Mouse (Mus musculus) urinary bladder, postnatal 10 days (tissue): ENCODE results near the gene Coq5.

Experiments used
- DNase-seq: peaks from one replicate; pipeline ENCODE4 v3.0.0; 2022; ENCODE audit warnings: low spot score

Gene Coq5

DNA sequence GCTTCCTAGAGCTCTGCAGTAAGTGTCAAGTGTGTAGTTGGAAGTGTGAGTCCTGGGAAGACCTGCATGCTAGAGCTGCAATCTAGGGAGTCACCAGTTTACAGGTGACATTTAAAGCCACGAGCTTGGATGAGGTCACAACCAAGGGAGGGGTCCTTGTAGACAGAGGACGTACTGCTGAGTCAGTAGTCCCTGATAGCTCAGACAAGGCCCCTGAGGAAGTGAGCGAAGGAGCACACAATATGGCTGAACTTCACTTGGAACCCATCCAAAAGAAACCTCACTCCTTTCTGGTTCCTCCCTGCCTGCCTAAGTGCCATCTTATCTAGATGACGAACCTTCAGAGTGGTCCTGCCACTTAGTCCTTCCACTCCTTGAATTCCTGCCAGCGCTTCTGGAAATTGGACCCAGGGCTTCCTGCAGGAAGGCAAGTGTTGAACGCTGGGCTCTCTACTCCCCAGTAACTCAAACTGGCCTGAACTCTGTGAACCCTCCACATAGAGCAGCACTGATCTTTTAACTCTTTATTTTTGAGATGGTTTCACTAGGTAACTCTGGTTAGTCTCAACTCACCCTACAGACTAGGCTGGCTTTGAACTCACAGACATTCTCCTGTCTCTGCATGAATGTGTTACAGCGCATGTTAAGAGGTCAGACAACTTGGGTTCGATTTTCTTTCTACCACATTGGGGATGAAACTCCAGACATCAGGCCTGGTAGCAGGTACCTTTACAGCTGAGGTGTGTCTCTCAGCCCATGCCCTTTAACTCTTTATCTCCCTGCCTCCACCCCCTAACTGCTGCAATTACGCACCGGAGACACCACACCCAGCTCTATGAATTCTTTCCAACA is 33.6 kb downstream of the Coq5 start:
- no peak for DNase-seq

DNA sequence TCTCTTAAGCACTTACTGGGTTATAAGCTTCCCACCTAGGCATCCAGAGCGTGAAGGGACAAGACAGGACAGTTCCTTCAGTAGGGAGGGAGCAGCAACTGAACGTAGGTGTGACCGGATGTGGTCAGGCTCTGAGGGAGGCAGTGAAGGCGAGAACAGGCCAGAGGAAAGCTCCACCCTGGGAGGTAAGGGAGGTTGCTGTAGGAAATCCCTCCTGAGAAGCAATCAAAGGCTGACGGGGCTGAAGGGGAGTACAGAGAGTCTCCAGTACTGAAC is 34.1 kb downstream of the Coq5 start:
- DNase-seq, result no peak

DNA sequence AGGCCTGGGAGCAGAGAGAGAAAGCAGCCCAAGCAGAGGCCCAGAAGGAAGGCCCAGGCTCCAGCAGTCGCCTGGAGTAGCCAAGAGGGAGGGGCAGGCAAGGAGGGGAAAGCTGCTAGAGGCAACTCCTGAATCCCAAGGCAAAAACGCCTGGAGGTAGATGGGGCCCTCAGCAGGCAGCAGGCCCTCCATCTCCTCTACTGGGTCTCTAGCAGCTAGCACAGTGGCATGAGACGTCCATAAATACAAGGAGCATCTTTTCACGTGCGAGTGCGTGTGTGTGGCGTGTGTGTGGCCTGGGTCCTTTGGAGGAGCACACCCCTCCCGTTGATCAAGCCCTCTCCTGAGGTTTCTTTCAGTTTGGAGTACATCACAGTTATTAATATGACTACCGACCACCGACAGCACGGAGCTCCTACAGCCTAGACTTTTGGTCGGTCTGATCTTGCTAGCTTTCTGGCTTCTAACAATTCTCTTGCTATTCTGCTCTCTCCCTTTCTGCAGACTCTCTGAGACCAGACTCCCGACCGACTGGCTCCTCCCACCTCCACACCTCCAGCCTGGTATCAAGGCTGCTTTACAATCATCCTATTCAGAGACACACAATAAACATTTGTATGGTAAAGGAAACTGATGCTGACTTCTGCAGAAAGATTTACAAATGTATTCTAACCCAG is 37.6 kb downstream of the Coq5 start:
- no peak for DNase-seq

DNA sequence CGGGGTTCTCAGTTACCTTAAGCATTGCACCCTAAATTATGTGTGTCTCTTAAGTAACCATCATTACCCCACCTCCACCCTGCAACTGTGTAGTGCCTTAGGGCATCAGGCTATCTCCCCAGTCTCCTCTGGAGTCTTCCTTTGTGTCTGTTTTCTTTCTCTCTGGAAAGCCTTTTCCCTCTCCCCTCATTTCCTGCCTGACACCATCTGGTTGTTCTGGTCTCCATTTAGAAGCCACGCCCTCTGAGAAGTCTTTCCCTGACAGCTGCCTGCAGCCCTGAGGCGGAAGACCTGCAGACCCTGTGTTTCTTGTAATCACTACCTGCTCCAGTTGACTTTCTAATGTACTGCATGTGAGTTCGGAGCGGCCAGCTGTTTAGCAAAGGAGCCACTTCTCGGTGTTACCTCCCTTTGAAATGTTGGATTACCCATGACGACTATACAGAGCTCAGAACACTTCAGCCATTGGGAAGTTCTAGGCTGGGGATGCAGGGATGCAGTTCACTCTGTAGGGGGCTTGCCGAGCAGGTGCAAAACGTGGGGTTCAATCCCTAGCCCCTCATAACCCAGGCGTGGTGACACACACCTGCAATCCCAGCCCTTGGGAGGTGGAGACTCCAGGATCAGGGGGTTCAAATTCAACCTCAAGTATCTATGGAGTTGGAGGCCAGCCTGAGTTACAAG is 38.3 kb downstream of the Coq5 start:
- no peak for DNase-seq

DNA sequence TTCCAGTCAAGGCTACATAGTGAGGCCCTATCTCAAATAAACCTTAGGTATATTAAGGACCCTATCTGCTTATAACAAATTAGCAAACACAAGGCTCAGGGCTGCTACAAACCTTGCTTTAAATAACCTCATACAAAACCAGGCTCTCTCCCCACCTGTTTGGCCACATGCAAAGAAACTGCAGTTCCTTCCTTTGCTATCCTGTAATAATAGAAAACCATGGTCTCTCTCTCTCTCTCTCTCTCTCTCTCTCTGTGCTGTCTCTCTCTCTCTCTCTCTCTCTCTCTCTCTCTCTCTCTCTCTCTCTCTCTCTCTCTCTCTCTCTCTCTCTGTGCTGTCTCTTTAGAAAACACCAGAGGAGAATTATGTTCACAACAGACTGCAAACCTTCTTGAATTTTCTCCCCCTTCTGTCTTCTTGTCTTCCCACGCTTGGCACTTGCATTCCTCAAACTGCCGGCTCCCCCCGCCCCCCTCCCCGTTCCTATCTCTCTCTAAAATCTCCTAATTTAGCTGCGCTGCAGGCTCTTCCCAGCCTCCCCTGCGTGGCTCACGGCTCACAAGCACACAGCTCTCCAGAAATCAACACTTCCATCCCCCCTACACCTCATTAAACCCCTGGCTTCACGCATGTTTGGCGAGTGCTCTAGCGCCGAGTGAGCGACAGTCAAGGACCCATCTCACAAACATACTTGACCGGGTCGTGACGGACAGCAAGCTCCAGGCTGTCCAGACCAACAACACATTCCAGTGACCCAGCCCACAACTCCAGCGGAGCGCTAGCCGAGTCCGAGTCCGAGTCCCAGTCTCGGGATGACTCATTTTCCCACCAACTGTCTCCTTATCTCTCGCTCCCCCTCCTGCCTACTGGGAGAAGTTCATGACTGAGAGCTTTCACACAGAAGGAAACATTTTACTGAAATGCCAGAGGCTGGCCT is 39.8 kb downstream of the Coq5 start:
- DNase-seq, result peak; percentile 41

DNA sequence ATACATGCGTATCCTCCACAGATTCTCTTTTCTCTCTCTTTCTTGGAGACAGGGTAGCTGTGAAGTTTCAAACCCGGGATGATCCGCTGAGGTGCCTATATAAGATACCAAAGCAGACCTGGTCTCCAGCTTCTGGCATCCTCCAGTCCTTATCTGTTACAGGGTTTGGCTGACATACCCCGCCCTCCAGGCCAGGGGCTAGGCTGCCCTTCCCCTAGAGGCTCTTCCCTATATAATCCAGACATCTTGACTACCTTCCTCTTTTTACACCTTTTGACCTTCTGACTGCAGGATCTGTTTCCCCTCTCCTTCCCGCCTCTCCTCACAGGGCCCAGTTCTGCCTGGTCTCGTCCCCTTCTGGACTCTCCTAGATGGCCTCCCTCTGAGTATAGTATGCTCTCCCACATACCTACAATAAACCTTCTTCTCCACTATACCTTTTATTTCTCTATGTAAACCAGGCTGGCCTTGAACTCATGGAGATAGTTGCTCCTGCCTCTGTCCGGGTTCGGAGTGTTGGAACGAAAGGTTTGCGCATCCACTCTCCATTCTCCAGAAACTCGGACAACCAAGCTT is 46.9 kb downstream of the Coq5 start:
- DNase-seq, result no peak

DNA sequence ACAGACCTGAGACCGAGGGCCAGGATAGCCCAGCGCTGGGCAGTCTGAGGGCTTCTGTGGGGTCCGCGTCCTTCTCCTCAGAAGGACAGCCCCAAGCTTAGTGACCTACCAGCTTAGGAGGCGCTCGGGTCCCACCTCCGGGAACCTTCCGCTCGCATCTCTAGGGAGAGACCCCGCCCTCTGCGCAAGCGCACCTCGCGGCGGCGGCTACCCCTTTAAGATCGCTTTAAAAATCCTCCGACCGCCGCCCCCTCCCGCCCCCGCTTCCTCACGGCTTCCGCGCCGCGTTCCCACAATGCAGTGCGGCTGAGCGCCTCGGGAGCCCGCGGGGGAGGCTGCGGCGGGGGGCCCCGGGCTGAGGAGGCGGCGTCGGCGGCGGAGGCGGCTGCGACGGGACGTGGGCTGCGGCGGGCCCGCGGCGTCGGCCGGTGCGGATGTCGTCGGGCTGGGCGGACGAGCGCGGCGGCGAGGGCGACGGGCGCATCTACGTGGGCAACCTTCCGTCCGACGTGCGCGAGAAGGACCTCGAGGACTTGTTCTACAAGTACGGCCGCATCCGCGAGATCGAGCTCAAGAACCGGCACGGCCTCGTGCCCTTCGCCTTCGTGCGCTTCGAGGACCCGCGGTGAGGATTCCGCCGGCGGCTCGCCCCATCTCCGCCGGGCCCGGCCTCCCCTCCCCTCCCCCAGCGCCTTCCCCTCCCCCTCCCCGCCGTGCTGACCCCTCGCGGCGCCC is 47.6 kb downstream of the Coq5 start, which contains the start of gene Srsf9:
Srsf9 (plus strand) TSS at position 303 of the 735 bp plus-strand sequence.
- peak; percentile 81 for DNase-seq

DNA sequence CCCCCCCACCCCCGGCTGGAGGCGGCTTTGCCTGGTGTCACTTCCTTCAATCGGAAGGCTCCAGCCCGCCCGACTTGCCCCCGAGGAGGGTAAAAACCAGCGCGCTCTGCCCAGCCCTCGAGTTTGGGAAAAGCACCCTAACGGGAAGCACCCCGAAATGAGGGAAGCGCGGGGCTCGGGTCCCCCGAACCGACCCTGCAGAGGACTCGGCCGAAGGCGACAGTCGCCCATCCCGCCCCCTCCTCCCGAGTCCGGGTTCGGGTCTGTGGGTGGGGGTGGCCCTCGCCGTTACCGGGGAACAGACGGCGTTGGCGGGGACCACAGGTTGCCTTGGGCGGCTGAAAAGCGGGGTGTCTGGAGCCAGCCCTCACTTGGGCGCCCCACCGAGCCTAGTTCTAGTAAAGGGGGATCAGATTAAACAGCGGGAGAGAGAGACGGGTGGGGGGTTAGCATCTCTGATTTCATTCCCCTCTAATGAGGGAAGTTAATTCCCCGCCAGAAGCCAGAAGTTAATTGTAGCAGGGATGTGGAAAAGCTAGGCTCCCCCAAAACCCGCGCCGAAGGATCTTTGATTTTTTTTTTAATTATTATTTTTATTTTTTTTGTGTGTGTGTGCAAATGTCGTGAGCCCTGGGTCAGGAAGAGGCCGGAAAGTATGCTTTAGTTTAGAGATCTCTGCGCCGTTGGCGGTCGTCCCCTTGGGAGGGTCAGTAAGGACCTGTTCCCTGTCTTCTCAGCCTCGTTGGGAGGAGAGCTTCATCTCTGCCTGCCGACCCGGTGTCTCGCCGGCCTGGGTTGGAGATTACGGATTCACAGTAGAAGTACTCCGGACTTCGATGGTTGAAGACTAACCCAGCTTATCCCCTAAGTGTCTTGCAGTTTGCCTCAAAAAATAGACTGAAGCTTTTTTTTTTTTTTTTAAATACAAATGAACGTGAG is 48.4 kb downstream of the Coq5 start:
- DNase-seq, result no peak

DNA sequence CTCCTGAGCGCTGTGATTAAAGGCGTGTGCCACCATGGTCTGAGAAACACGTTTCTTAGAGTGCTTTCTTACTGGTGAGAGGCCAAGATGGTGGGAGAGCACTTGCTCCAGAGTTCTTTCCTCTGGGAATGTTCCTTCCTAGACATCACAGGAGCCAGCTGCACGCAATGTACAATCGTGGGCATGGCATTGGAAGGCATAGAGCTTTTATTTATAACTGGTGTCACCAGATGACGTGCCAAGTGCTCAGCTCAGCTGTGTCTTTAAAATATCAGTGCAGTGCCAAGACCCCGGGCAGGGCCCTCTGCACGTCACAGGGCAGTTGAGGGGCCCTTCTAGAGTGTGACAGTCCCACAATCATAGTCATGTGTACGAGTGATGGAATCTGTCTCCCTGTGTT is 51.5 kb downstream of the Coq5 start:
- no peak for DNase-seq

DNA sequence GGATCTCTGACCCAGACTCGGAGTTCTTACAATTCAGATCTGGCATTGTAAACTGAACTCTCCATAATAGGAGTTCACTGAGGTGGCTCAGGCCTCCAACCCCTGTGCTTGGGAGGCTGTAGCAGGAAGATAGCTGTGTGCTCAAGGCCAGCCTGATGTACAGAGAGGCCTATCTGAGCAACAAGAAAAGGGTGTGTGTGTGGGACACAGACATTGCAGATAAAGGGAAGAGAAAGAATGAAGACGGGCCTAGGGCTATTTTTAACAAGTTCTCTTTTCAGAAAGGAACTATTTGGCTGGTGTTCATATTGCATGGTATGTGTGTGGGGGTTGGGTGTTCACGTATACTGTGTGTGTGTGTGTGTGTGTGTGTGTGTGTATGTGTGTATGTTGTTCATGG is 54.2 kb downstream of the Coq5 start:
- DNase-seq, result no peak

DNA sequence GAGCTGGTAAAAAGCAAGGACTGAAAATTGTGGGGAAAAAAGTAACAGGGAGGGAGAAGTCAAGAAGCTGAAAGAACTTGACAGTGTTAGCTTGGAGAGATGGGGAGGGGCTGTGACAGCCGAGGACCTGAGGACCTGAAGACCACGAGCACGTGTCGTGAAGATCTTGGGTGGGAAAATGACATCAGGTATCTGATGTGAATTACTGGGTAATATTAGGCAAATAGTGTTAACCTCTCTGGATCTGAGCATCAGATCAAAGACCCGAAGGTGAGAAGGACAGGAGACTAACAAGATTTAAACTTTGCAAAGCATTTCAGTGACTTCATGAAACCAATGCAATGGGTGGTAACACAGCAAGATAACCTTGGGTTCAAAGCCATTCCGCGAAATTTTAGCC is 60.5 kb downstream of the Coq5 start:
- DNase-seq, result no peak

DNA sequence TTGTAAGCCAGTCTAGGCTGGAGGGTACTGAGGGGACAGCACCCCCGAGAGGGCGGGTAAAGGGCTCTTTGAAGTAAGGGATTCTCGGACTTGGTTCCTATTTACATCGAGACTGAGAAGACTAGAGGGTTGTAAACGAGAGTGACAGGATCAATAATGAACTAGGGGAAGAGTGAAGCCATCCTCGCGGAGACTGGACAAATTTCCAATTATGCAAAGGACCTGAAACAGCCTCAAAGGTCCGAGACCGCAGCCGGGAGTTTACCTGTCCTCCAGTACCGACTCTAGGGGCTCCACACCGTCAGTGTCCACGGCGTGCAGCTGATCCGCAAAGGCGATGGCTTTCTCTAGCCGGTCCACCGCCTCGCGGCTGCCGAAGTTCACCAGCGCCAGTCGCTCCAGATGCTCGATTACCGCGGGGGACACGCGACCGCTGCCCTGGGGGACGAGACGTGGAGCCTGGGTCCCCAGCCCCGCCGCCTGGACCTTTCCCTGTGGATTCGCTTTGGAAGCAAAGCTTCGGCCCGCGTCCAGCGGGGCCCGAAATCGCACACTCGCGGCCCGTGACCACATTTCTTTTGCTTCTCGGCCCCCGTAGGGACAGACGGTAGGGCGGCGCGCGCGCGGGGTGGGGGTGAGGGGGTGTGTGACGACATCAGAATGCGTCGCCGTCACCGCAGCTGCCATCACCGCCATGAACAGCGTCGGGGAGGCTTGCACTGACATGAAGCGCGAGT is 61.3 kb downstream of the Coq5 start, which contains the start of the genes Gatc and Triap1:
Gatc (minus strand) TSS at position 602 of the 737 bp plus-strand sequence.
Triap1 (plus strand) TSS at position 649 of the 737 bp plus-strand sequence.
- DNase-seq, result peak; percentile 68

DNA sequence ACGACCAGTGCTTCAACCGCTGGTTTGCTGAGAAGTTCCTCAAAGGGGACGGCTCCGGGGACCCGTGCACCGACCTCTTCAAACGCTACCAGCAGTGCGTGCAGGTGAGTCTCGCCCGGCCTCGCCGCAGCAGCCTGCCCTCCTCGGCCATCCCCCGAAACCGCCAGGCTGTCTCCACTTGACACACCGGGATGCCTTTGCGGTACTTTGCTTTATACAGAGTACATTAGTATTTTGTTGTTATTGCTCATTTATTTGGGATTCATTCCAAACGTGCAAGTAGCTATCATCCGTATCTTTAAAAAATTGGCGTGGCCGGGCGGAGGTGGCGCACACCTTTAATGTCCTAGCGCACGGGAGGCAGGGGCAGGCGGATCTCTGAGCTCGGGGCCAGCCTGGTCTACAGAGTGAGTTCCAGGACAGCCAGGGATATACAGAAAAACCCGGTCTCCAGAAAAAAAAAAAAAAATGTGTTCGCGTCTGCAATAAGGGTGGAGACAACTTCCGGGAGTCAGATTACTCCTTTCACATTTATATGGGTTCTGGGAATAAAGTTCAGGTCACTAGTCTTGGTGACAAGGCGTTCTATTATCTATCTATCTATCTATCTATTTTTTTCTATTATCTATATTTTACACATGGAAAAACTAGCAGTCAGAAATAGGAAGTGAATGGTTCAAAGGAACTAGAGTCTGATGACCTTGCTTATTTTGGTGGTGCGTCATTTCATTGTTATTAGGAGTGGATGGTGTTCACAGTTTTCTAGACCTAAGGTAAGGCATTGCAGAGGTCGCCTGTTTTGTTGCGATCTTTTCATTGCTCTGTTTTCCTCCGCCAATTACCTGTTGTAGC is 62.1 kb downstream of the Coq5 start:
- no peak for DNase-seq
